Mouse (Mus musculus): Measurements from ENCODE around the gene Msl2. TPM values are rescaled to one million over a fixed set of nuclear protein-coding genes. Genes with fewer than 3 reads are reported as not detected.

Msl2 gene
- polyA plus RNA-seq, 1 experiment from 2014 or later, result 5.0 TPM

DNA sequence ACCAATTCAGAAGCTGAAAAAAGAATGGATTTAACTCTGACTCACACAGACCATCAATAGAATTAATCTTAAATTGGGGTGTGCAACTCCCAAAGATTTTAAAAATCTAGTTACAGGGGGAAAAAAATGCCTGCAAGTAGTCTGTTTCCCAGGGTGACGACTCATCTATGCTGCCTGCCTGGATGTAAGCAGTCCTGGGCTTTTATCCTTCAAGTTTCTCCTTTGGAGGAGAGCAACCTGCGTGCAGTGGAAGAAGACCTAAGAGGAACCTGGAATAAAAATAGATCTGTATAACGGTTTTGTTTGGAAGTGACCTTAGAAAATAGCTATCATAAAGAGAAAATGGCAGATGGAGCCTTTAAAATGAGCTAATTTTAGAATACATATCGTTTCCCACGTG lies 1.4 kb upstream of the Msl2 start:
- no peak for ATAC-seq
- H3K27ac ChIP-seq (ENCODE audit: low read length), result peak overlapping the region; percentile 47
- no peaks in the 10 kb centered on the region for H3K9me3 ChIP-seq (ENCODE audit: control insufficient read depth, low read length)
- H3K27me3 ChIP-seq (replicated peaks; ENCODE audit: control insufficient read depth, insufficient read depth, low read length), result no peaks in the 10 kb centered on the region
- 34% methylated on average over 5 of the region's 5 CpGs for WGBS
- H3K4me1 ChIP-seq (replicated peaks; ENCODE audit: control insufficient read depth, insufficient read depth, low read length), result peaks cover 4% of the 10 kb centered on the region; the same call in 1 of the 2 replicates
- no peak overlapping the region for H3K4me2 ChIP-seq (ENCODE audit: low read length)
- H3K36me3 ChIP-seq (ENCODE audit: control insufficient read depth, insufficient read depth), result no peaks in the 10 kb centered on the region
- no peak overlapping the region for H3K9ac ChIP-seq (replicated peaks; ENCODE audit: low read depth, low read length)
- no peak overlapping the region for H3K4me3 ChIP-seq (replicated peaks; ENCODE audit: low read length)

DNA sequence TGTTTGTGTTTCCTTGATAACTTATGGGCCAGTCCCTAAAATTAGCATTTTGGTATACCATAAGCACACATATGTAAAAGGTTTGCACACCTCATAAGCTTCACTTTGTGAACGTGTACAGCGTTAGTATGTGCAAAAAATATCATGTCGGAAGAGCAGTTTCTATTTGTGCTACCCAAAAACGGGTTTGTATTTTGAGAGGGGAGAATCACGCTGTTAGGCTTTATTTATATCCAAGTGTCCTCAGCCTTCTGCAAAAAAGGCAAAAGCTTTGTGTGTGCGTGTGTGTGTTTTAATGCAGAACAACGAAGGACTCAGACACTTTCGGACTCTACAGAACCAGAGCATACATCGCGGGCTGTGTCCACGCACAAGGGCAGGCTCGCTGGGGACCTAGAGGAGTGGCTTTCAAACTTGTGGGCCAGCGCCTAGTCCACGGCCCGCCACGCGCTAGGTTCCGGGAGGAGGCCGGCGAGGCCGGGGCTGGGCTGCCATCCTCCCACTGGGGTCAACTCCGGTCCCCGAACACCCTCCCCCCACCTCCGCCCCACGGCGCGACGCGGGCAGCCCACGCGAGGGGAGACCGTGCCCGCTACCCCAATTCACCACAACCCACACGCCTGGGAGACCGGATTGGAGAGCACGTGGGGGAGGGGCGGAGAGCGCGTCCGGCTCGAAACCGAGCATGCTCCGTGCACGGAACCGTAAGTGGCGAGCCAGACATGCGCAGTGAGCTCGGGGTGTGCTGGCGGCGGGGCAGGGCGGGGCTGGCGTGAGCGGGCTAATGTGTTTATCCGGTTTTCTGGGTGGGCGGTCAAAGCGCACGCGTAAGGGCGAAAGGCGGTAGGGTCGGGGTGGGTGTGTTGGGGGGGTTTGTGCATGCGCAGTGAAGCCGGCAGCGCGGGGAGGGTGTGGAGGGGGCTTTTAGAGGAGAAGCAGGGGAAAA lies 587 bp upstream of the Msl2 start:
- Histone ChIP-seq H3K9ac (replicated peaks; ENCODE audit: low read depth, low read length) (peak overlapping the region; percentile 95), H3K9me3 (ENCODE audit: control insufficient read depth, low read length) (no peaks in the 10 kb centered on the region), H3K27ac (ENCODE audit: low read length) (peak overlapping the region; percentile 86), H3K4me1 (replicated peaks; ENCODE audit: control insufficient read depth, insufficient read depth, low read length) (peaks cover 9% of the 10 kb centered on the region), H3K4me2 (ENCODE audit: low read length) (peak overlapping the region; percentile 68), H3K4me3 (replicated peaks; ENCODE audit: low read length) (peak overlapping the region; percentile 98), H3K27me3 (replicated peaks; ENCODE audit: control insufficient read depth, insufficient read depth, low read length) (no peaks in the 10 kb centered on the region), H3K36me3 (ENCODE audit: control insufficient read depth, insufficient read depth) (no peaks in the 10 kb centered on the region)
- peak; percentile 93 for ATAC-seq
- WGBS, result 1% methylated on average over 62 of the region's 65 CpGs

DNA sequence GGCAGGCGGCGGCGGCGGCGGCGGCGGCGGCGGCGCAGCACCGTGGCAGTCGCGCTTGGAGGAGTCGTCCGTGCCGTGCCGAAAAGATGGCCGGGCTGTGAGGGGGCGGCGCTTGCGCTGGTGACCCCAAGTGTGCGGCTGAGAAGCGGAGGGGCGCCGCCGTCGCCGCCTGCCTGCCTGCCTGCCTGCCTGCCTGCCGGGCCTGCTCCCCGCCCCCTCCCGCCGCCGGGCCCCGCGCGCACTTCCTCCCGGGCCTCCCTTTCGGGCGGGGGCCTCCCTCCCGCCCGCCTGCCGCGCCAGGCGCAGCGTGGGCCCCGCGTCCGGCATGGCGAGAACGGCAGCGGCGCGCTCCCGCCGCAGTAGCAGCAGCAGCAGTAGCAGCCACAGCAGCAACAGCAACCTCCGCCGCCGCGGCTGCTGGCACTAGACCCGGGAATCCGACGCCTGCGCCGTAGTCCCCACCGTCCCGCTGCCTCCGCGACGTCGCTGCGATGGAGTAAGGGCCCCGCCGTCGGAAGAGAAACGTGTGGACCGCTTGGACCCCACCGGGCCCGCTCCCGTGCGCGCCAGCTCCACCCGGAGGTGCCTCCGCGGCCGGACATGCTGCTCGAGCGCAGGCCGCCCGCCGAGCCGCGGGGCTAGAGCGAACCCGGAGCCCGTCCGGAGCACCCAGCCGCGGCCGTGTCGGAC lies 576 bp downstream of the Msl2 start:
- Histone ChIP-seq H3K4me1 (replicated peaks; ENCODE audit: control insufficient read depth, insufficient read depth, low read length) (peaks cover 20% of the 10 kb centered on the region), H3K9ac (replicated peaks; ENCODE audit: low read depth, low read length) (peak overlapping the region; percentile 99), H3K4me3 (replicated peaks; ENCODE audit: low read length) (peak overlapping the region; percentile 98), H3K27me3 (replicated peaks; ENCODE audit: control insufficient read depth, insufficient read depth, low read length) (no peaks in the 10 kb centered on the region), H3K36me3 (ENCODE audit: control insufficient read depth, insufficient read depth) (no peaks in the 10 kb centered on the region), H3K27ac (ENCODE audit: low read length) (peak overlapping the region; percentile 99), H3K4me2 (ENCODE audit: low read length) (peak overlapping the region; percentile 83), H3K9me3 (ENCODE audit: control insufficient read depth, low read length) (no peaks in the 10 kb centered on the region)
- WGBS, result 0% methylated on average over 84 of the region's 100 CpGs
- peak; percentile 75 for ATAC-seq

DNA sequence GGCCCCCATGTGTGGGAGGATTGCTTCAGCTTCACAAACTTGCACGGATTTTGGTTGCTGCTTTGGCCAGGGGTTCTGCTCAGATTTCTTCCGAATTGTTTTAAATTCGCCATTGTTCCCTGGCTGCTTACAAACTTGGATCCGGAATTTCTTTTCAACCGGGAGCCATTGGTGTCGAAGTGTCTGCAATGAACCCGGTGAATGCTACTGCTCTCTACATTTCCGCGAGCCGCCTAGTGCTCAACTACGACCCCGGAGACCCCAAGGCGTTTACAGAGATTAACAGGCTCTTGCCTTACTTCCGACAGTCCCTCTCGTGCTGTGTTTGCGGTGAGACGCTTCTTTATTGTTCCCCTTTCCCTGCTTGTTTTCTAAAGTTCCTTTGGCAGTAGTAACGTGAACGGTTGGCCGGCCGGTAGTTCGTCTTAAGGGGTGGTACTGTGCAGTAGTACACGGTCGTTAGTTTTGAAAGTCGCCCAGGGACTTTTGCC lies 1.2 kb downstream of the Msl2 start:
- ATAC-seq, result no peak
- Histone ChIP-seq H3K27me3 (replicated peaks; ENCODE audit: control insufficient read depth, insufficient read depth, low read length) (no peaks in the 10 kb centered on the region), H3K4me3 (replicated peaks; ENCODE audit: low read length) (peak overlapping the region; percentile 98), H3K36me3 (ENCODE audit: control insufficient read depth, insufficient read depth) (no peaks in the 10 kb centered on the region), H3K27ac (ENCODE audit: low read length) (peak overlapping the region; percentile 99), H3K4me1 (replicated peaks; ENCODE audit: control insufficient read depth, insufficient read depth, low read length) (peaks cover 22% of the 10 kb centered on the region), H3K9me3 (ENCODE audit: control insufficient read depth, low read length) (no peaks in the 10 kb centered on the region), H3K4me2 (ENCODE audit: low read length) (peak overlapping the region; percentile 83), H3K9ac (replicated peaks; ENCODE audit: low read depth, low read length) (peak overlapping the region; percentile 99)
- WGBS, result under 1% methylated on average over 25 of the region's 25 CpGs

DNA sequence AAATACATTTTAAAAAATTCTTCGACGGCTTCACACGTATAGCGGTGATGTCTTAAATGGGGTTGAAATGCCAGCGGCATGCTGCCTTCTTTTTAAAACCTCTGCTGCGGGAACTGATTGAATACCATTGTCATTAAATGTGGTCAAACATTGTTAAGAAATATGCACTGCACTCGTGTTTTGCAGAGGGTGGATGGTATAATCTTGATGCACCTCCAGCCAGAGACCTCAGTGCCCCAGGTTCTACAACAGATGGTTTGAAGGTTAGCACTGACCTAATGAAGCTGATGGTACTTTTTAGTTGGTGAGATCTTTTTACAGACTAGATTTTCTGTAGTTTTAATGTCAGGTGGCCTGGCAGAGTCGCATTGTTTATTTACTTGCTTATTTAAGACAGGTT lies 1.8 kb downstream of the Msl2 start:
- H3K4me3 ChIP-seq (replicated peaks; ENCODE audit: low read length), result peak overlapping the region; percentile 98
- WGBS, result 0% methylated on average over 8 of the region's 8 CpGs
- H3K4me1 ChIP-seq (replicated peaks; ENCODE audit: control insufficient read depth, insufficient read depth, low read length), result peaks cover 22% of the 10 kb centered on the region
- H3K27ac ChIP-seq (ENCODE audit: low read length), result no peak overlapping the region
- H3K9ac ChIP-seq (replicated peaks; ENCODE audit: low read depth, low read length), result peak overlapping the region; percentile 99
- peak overlapping the region; percentile 83 for H3K4me2 ChIP-seq (ENCODE audit: low read length)
- no peak for ATAC-seq
- H3K36me3 ChIP-seq (ENCODE audit: control insufficient read depth, insufficient read depth), result no peaks in the 10 kb centered on the region
- H3K27me3 ChIP-seq (replicated peaks; ENCODE audit: control insufficient read depth, insufficient read depth, low read length), result no peaks in the 10 kb centered on the region
- no peaks in the 10 kb centered on the region for H3K9me3 ChIP-seq (ENCODE audit: control insufficient read depth, low read length)

DNA sequence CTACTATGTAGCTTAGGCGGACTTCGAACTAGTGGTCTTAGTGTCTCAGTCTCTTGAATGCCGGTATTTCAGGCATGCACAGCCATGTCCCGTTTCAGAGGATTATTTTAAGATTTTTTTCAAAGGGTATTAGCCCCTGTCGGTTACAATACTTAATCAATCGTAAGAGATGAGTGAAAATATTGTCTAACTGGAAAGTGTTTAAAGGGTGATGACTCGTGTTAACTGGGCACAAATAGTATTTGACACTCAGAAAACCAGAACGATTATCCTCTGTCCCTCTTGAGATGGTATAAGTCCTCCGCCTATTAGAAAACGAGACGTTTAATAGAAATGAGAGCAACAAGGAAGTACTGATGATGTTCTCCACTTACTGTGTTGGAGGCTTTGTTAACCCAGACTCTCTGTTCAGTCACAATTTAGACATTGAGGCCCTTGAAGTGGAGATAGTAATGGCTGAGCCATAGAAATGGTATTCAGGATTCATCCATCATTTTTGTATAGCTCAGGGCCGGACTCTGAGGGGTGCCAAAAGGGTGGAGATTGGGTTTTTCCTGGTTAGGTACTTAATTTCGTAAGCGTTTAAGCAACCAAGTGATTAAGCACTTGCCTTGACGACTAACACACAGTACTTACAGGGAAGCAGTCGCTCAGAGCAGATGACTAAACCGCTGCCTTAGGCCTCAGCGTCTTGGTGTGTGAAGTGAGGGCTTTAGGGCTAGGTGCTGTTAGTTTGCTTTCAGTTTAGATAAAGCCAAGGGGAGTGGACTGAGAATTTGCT lies 2.4 kb downstream of the Msl2 start:
- WGBS, result under 1% methylated on average over 18 of the region's 18 CpGs
- no peak overlapping the region for H3K27ac ChIP-seq (ENCODE audit: low read length)
- ATAC-seq, result no peak

DNA sequence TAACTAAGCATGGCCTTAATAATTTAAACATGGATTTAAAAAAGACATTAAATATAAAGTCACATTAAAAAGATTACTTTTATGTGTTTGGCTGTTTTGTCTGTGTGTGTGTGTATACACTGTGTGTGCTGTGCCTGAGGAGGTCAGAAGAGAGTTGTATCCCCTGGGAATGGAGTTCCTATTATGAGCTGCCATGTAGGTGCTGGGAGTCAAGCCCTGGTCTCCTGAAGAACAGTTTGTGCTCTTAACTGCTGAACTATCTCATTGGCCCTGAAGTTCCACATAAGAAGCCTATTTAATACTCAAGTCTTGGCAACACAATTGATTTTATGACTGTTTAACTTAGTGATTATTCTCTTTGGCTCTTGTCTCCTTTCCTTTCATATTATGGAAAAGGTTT lies 3.6 kb downstream of the Msl2 start:
- no peak overlapping the region for H3K27ac ChIP-seq (ENCODE audit: low read length)
- H3K9me3 ChIP-seq (ENCODE audit: control insufficient read depth, low read length), result no peaks in the 10 kb centered on the region
- H3K4me1 ChIP-seq (replicated peaks; ENCODE audit: control insufficient read depth, insufficient read depth, low read length), result peaks cover 22% of the 10 kb centered on the region
- no peaks in the 10 kb centered on the region for H3K36me3 ChIP-seq (ENCODE audit: control insufficient read depth, insufficient read depth)
- no peaks in the 10 kb centered on the region for H3K27me3 ChIP-seq (replicated peaks; ENCODE audit: control insufficient read depth, insufficient read depth, low read length)
- ATAC-seq, result no peak
- peak overlapping the region; percentile 23; the same call in 1 of the 2 replicates for H3K9ac ChIP-seq (replicated peaks; ENCODE audit: low read depth, low read length)
- H3K4me3 ChIP-seq (replicated peaks; ENCODE audit: low read length), result peak overlapping the region; percentile 98
- peak overlapping the region; percentile 83 for H3K4me2 ChIP-seq (ENCODE audit: low read length)

More for the DNA sequence above, 2.4 kb downstream of the Msl2 start:
- peaks cover 22% of the 10 kb centered on the region for H3K4me1 ChIP-seq (replicated peaks; ENCODE audit: control insufficient read depth, insufficient read depth, low read length)
- peak overlapping the region; percentile 98 for H3K4me3 ChIP-seq (replicated peaks; ENCODE audit: low read length)
- H3K9ac ChIP-seq (replicated peaks; ENCODE audit: low read depth, low read length), result peak overlapping the region; percentile 99
- no peaks in the 10 kb centered on the region for H3K9me3 ChIP-seq (ENCODE audit: control insufficient read depth, low read length)
- H3K36me3 ChIP-seq (ENCODE audit: control insufficient read depth, insufficient read depth), result no peaks in the 10 kb centered on the region
- peak overlapping the region; percentile 83 for H3K4me2 ChIP-seq (ENCODE audit: low read length)
- no peaks in the 10 kb centered on the region for H3K27me3 ChIP-seq (replicated peaks; ENCODE audit: control insufficient read depth, insufficient read depth, low read length)

DNA sequence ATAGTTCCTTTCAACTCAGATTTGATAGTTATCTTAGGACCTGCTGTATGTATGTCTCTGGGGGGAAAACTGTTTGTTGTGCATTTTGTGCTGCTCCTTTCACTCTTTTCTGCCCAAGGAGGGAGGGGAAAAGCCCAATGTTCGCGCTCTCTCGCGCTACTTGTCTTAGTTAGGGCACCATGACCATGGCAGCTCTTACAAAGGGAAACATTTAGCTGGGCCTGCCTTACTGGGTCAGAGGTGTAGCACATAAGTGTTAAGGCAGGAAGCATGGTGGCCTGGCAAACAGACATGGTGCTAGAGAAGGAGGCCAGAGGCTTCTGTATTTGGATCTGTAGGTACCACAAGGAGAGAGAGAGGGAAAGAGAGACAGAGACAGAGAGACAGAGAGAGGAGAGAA lies 4.7 kb downstream of the Msl2 start:
- Histone ChIP-seq H3K27me3 (replicated peaks; ENCODE audit: control insufficient read depth, insufficient read depth, low read length) (no peaks in the 10 kb centered on the region), H3K4me2 (ENCODE audit: low read length) (peak overlapping the region; percentile 49), H3K9ac (replicated peaks; ENCODE audit: low read depth, low read length) (no peak overlapping the region), H3K27ac (ENCODE audit: low read length) (no peak overlapping the region), H3K4me1 (replicated peaks; ENCODE audit: control insufficient read depth, insufficient read depth, low read length) (peaks cover 23% of the 10 kb centered on the region), H3K4me3 (replicated peaks; ENCODE audit: low read length) (peak overlapping the region; percentile 6), H3K9me3 (ENCODE audit: control insufficient read depth, low read length) (no peaks in the 10 kb centered on the region), H3K36me3 (ENCODE audit: control insufficient read depth, insufficient read depth) (no peaks in the 10 kb centered on the region)
- WGBS, result 65% methylated on average over 4 of the region's 4 CpGs
- no peak for ATAC-seq
